Mouse (Mus musculus) urinary bladder, postnatal 10 days (tissue): ENCODE measurements at regions not wholly inside any gene's neighbourhood (a gene's known extent, or its start where the extent isn't known, plus 50 kb on each side); places are given as distances from the start of the nearest gene placed in this dataset.

Experiments
- DNase-seq: peaks from one replicate; pipeline ENCODE4 v3.0.0; 2022; ENCODE audit warnings: low spot score

- no peak for DNase-seq
Measured at GRCm38 (mm10) chr3:35360515-35360914, 393.4 kb upstream of the Atp11b start.

GRCm38 (mm10) chr3:35361086-35361485, 392.8 kb upstream of the Atp11b start:
- no peak for DNase-seq

DNA sequence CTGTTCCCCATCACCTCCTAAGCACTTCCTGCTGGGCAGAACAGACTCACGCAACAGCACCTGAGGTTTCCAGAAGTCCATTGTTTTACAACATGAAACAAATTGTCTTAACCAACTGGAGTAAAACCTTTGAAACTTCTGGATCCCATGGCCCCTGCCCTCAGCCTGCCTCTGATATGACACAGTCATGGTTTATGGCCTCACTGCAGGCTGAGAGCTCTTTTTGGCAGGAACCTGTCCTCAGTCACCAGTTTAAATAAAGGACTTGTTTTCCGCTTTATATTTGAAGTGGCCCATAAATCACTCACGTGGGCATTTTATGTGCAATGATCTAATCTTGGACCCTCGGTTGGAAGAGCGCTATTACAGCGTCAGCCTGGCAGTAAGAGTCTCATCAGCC, 388.5 kb upstream of the Atp11b start:
- DNase-seq: no peak

DNA sequence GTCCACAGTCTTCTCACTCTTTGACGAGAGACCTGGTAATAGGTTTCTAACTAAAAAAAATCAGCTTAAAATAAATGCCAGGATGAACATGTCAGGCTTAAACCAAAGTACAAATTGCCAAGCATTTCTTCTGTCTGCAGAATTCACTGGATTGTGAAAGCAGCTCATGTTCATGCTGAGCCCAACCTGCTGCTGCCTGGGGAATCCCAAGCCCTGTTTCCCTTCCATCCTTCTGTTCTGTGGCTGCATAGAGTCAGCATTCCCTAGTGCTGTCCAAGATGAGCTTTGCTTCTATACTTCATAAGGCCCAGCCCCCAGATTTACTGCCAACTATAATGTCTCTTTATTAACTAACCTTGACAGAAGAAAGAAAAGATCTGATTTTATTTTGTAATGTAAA, 381.6 kb upstream of the Atp11b start:
- DNase-seq: no peak

DNA sequence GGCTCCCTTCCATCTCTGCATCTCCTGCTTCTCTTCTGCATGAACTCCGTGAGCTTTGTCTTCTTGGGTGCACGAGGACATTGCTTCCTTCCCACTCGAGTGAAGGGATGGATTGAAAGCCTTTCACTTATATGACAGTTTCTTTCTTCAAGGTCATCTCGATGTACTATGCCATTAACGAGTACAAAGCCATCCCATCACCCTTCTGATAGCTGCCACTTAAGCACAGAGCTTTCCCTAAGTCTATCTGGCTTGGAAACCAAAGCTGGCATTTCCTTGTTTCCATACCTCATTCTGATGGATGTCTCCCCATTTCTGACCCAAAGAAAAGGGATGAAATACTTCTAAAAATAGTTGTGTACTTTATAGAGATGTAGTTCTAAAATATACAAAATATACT, 366.5 kb upstream of the Atp11b start:
- no peak for DNase-seq

- DNase-seq: no peak
Measured at GRCm38 (mm10) chr3:35392657-35393056, 361.2 kb upstream of the Atp11b start.

DNA sequence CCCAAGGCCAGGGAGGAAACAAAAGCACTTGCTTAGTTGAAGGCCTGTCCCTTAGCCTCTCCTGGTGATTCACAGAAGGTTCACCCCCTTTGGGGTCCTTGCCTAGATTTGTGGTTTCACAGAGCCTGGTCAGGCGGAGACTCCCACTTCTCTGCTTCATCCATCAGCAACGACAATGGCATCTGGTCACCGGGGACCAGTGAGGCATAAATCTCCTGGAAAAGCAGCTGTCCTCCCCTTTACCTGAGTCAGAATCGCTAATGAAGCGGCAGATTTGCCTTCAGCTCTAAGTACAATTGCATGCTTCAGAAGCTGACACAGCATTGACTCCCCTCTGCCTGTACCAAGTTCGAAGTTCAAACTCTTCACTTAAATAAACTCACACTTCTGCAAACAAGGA, 353.7 kb upstream of the Atp11b start:
- no peak for DNase-seq

GRCm38 (mm10) chr3:35402666-35403065, 351.2 kb upstream of the Atp11b start:
- DNase-seq: no peak

DNA sequence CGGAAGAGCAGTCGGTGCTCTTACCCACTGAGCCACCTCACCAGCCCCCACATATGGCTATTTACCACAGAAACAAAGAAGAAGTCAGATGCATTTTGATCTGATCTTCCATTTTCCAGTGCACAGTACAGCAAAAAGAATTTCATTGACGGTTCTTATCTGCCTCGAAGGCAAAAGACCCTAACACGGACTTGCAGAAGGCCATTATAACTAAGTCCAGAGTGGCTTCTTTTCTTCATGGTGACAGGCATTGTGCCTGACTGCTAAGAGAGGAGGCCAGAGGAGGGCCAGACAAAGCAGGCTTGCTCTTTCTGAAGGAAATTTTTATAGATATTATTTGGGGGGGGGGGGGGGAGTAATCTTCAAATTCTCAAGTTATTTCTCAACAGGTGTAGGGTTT, 350.0 kb upstream of the Atp11b start:
- DNase-seq: no peak

DNA sequence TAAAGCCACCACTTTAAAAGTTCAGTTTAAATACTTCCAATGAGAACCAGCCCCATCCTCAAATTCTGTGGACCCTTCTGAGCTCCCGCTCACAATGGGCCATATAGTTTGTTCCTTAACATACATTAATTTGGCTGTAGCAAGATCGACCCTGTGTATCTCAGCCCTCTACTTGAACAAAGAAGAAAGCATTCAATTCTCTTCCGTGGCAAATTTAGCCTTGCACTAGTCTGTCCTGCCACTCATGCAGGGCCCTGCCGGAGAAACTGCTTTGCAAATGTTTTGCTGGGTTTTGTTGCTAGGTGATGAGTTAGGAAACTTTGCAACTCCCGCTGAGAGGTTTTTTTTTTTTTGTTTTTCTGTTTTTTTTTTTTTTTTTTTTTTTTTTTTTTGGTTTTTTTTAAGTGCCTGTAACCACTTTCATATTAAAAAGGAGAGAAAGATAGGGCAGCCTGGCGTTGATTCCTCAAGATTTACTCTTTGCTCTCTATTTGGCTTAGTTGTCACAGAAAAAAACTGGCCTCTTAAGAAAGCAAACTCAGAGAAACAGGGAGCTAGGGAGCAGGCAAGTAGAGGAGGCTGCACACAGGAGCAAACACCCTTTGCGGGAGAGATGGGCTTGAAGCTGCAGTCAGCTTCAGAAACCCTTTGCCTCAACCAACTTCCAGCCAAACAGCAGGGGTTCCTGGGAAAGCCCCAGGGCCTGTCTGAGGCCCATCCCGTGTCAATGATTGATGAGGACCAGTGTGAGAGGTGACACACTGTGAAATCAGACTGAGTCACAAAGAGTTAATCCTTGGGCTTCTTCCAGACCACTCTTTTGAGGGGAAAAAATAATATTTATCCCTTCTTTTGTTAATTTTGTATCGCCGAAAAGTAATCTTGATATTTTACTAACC, 349.2 kb upstream of the Atp11b start:
- no peak for DNase-seq

DNA sequence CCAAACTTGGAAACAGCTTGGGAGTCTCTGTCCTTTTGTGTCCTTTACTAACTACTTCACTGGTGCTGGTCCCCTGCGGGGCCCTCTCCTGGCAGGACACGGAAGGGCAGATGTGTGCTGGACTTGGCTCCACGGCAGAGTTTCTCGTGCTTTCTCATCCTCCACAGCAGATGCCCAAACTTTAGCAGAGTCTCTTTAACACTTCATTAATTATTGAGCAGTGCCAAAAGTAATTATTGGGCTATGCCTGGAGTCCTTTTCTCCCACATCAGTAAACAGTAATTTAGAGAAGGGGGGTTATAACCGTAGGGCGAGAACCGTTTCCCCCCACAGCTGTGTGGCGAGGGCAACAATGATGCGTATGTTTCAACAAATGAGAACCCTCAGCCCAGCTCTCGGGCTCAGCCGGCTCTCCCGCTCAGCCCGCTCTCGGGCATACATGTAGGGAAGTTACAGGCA, 348.3 kb upstream of the Atp11b start:
- DNase-seq: no peak

DNA sequence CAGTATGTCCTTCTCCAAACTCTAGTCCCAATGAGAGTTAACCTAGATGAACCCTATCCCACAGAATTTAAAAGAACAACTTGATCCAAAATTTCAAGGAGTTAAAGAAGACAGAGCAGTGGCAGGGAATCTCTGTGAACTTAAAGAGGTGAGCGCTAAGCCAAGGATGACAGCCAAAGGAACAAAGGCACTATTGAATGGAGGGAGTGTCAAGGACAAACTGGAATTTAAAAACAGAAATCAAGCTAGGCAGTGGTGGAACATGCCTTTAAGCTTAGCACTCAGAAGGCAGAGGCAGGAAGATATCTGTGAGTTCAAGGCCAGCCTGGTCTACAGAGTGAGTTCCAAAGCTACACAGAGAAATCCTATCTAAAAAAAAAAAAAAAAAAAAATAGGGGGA, 316.2 kb upstream of the Atp11b start:
- DNase-seq: no peak

GRCm38 (mm10) chr3:35462858-35463257, 291.0 kb upstream of the Atp11b start:
- DNase-seq: no peak

- no peak for DNase-seq
Measured at GRCm38 (mm10) chr3:35464212-35464911, 289.5 kb upstream of the Atp11b start.

- DNase-seq: no peak
Measured at GRCm38 (mm10) chr3:35465956-35466355, 287.9 kb upstream of the Atp11b start.

GRCm38 (mm10) chr3:35473351-35473750, 280.6 kb upstream of the Atp11b start:
- DNase-seq: no peak

- DNase-seq: no peak
Measured at GRCm38 (mm10) chr3:35474361-35474760, 279.5 kb upstream of the Atp11b start.

DNA sequence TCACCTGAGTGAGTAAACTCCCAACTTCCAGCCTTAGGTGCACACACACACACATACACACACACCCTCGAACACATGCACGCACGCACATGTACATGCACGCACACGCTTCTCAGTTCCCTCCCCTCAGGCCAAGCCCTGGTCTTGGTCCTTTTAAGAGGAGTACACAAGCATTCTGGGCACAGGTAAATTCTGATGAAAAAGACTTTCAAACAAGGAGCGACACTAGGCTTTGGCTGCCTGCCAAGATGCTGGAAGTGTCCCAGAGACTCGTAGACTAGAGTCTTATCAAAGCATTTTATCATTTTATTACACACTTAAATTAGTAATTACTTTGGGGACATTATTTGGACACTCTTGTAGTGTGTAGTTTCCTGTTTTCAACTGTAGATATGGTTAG, 278.6 kb upstream of the Atp11b start:
- no peak for DNase-seq

DNA sequence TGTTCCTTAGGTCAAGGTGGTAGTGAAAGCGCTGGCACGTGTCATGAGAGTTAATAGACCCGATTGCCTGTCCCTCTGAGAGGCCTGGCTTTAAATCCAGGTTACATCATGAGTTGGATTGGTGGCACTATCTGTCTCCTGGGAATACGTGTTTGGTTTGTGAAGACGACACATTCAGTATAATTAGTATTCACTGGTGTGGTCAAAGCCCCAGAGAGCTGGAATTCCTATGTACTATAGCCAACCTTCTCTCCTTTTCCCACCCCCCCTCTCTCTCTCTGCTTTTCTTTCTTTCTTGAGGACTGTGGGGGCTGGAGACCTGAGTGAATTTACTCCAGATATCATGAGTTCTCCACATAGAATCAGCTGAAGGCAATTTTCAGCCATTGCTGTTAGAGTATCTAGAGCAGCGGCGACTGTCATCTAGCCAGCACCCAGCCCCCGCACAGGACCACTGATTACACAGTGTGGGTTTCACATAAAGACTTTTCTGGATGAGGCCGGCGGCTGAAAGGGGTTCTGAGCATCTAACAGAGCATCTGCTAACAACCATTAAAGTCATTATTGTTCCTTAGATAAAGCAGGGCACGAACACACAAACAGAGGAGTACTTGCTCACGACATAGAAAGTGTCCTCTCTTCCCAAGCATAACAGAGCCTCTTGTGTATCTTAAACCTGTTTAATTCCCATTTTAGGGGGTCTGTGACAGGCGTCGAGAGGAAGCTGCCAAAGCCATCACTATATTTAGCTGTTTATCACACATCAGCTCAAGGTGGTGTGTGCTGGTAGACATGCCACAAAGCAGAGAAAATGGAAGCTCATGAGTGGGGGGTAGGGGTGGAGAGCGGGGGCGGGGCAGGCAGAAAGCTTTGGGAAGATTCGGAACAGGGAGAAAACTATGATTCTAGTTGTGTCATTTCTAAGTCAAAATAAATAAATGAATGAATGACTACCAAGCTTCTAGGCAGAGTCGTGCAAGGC, 272.9 kb upstream of the Atp11b start:
- no peak for DNase-seq

DNA sequence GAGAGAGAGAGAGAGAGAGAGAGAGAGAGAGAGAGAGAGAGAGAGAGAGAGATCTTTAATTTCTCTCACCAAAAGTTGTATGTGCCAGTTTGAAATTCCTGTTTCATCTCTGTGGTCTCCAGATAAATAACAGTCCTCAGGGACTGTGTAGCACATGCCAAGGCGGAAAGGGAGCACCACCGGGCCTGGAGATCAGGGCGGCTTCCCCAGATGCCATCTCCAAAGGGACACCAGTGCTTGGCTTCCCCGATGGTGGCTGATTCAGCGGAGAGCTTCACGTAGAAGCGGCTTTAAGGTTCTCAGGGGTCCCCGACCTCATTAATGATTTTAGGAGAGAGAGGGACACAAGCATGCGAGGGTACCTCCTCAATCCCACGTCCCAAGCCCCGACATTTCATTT, 272.1 kb upstream of the Atp11b start:
- DNase-seq: no peak

GRCm38 (mm10) chr3:35482296-35482695, 271.6 kb upstream of the Atp11b start:
- DNase-seq: no peak

DNA sequence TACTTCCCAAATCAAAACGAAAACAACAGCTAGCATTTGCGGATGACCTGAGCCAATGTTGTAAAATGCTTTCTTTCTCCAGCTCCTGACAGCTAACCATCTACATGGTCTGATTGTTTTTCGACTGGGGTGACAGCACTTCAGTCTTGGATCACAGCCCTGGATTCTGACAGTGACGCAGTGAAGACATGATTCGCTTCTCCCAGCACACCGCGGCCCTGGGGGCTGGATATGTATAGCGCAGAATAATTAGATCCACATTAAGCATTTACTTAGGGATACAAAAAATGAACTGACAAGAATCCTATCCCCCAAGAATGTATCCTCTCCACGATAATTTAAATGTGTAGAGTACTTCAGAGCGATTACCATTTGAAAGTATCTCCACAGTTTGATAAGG, 271.1 kb upstream of the Atp11b start:
- DNase-seq: no peak
